Comparison of ENCODE assay signal across 9 mouse cellular contexts in genomic region chr12:11150192-11150935, GRCm38 (mm10). TPM values are rescaled to one million over a fixed set of nuclear protein-coding genes. Genes with fewer than 3 reads are reported as not detected.
DNase-seq lines count a peak whose midpoint lies in the region; ATAC-seq lines count a peak whose summit lies in the region.
"Had no signal": no experiment of that assay in that cellular context is flagged by ENCODE, and none has a peak within 500 bp of the region (broad histone marks: within the 10 kb centered on the region; RNA-seq: fewer than 3 reads in every experiment).

No protein-coding gene starts in this region.

- no peak overlapping the region for H3K27ac ChIP-seq in liver, embryonic 15.5 days (replicated peaks)
- H3K27ac ChIP-seq: macrophage had no signal

- no peak overlapping the region for H3K9ac ChIP-seq in liver, embryonic 15.5 days

- H3K4me2 ChIP-seq in liver, embryonic 15.5 days = peak overlapping the region; percentile 57

- ATAC-seq in megakaryocyte, adult 5-6 weeks (ENCODE audit: poor library complexity, severe bottlenecking) = no peak
- ATAC-seq in liver, embryonic 15.5 days (ENCODE audit: insufficient read depth) = no peak

- H3K27me3 ChIP-seq in megakaryocyte, embryonic 14.5 days (replicated peaks) = peaks cover 50% of the 10 kb centered on the region
- H3K27me3 ChIP-seq in liver, embryonic 15.5 days = peaks cover 60% of the 10 kb centered on the region

- H3K36me3 ChIP-seq in megakaryocyte, embryonic 14.5 days (replicated peaks; ENCODE audit: low read length) = no peaks in the 10 kb centered on the region
- no peaks in the 10 kb centered on the region for H3K36me3 ChIP-seq in liver, embryonic 15.5 days (replicated peaks)

- peak overlapping the region; percentile 38 for H3K4me3 ChIP-seq in megakaryocyte, embryonic 14.5 days (replicated peaks)
- H3K4me3 ChIP-seq in liver, embryonic 15.5 days (replicated peaks) = peak overlapping the region; percentile 42

- H3K4me1 ChIP-seq in megakaryocyte, embryonic 14.5 days = no peaks in the 10 kb centered on the region; the same call in 1 of the 2 replicates
- H3K4me1 ChIP-seq in liver, embryonic 15.5 days (replicated peaks) = no peaks in the 10 kb centered on the region

- H3K9me3 ChIP-seq in megakaryocyte, embryonic 14.5 days = peaks cover 16% of the 10 kb centered on the region; the same call in 1 of the 2 replicates
- no peaks in the 10 kb centered on the region for H3K9me3 ChIP-seq in liver, embryonic 15.5 days (replicated peaks)

- DNase-seq in embryo, embryonic 9.5 days (ENCODE audit: extremely low spot score) = peak; percentile 48
- peak; percentile 96 for DNase-seq in heart, adult 11 months
- DNase-seq in kidney, adult 18-20 months = peak; percentile 50
- DNase-seq in ovary, postnatal 10 days (ENCODE audit: low spot score) = peak; percentile 15
- no peak for DNase-seq in MN1 (ENCODE audit: low spot score)

- under 1% methylated on average over 66 of the region's 66 CpGs for WGBS in liver, embryonic 15.5 days (ENCODE audit: insufficient replicate concordance)

RNA-seq across cellular contexts. Expression of gene Kcns3, which starts 0.5 kb away (rescaled TPM):
- polyA plus RNA-seq in megakaryocyte, embryonic 14.5 days (2012; ENCODE audit: insufficient read depth, low replicate concordance) = not detected in 2 replicates
- total RNA-seq in megakaryocyte, adult 5-6 weeks (2015) = not detected in 2 replicates
- not detected in 2 replicates for total RNA-seq in megakaryocyte, adult 5-6 weeks (2017)
- polyA plus RNA-seq in liver, embryonic 15.5 days (2015; fragmentation: Nextera tagmentation; extraction: Ambion mirVana) = 0.07 and 0.13 TPM in 2 replicates
- polyA plus RNA-seq: macrophage had no signal

RNA-seq across cellular contexts. Expression of gene Msgn1, which starts 58.4 kb away (rescaled TPM):
- polyA plus RNA-seq in megakaryocyte, embryonic 14.5 days (2012; ENCODE audit: insufficient read depth, low replicate concordance) = not detected in 2 replicates
- not detected in 2 replicates for total RNA-seq in megakaryocyte, adult 5-6 weeks (2015)
- 0.92 TPM in 1 of 2 replicates, not detected in the other for total RNA-seq in megakaryocyte, adult 5-6 weeks (2017)
- polyA plus RNA-seq in liver, embryonic 15.5 days (2015; fragmentation: Nextera tagmentation; extraction: Ambion mirVana) = not detected in 2 replicates
- polyA plus RNA-seq: macrophage had no signal
